Mouse (Mus musculus) midbrain, embryonic 11.5 days (tissue): Measurements from ENCODE around the gene Antxr1. TPM values are rescaled to one million over a fixed set of nuclear protein-coding genes. Genes with fewer than 3 reads are reported as not detected.

Source experiments
- ATAC-seq: fragments of 200-750 bp; cut with Nextera tagmentation; 2 replicates; pipeline ENCODE4 v1.8.0; 2017; ENCODE audit warnings: moderate TSS enrichment, moderate library complexity; ENCODE audit not compliant: low FRiP score
- DNase-seq: peaks from one replicate; pipeline ENCODE4 v3.0.0; 2015; ENCODE audit warnings: low spot score; ENCODE audit errors: missing footprints
- H3K27ac ChIP-seq: fragments of 300-500 bp; sonication (generic); 2 replicates; pipeline ENCODE4 v1.5.1; 2014; ENCODE audit warnings: low read depth, low read length
- H3K27me3 ChIP-seq: fragments of 300-500 bp; sonication (generic); 2 replicates; pipeline ENCODE4 v1.6.1; 2014; ENCODE audit warnings: mild to moderate bottlenecking, low read length, moderate library complexity, mixed read lengths; ENCODE audit not compliant: control insufficient read depth, insufficient read depth
- H3K36me3 ChIP-seq: fragments of 300-500 bp; sonication (generic); 2 replicates; pipeline ENCODE4 v1.6.1; 2014; ENCODE audit warnings: mild to moderate bottlenecking, low read length, moderate library complexity, mixed read lengths; ENCODE audit not compliant: control insufficient read depth, insufficient read depth
- H3K4me1 ChIP-seq: fragments of 300-500 bp; sonication (generic); 2 replicates; pipeline ENCODE4 v1.6.1; 2014; ENCODE audit warnings: low read length; ENCODE audit not compliant: control insufficient read depth, insufficient read depth
- H3K4me2 ChIP-seq: fragments of 300-500 bp; sonication (generic); 2 replicates; pipeline ENCODE4 v1.6.1; 2014; ENCODE audit warnings: mild to moderate bottlenecking, moderate library complexity
- H3K4me3 ChIP-seq: fragments of 300-500 bp; sonication (generic); 2 replicates; pipeline ENCODE4 v1.5.1; 2014; ENCODE audit warnings: low read depth, low read length
- H3K9ac ChIP-seq: fragments of 300-500 bp; sonication (generic); 2 replicates; pipeline ENCODE4 v1.6.1; 2014; ENCODE audit warnings: low read length
- H3K9me3 ChIP-seq: fragments of 300-500 bp; sonication (generic); 2 replicates; pipeline ENCODE4 v1.6.1; 2016; ENCODE audit warnings: low read length; ENCODE audit not compliant: control insufficient read depth
- WGBS: fragments of 180-500 bp; shearing (Covaris S2); extraction: QIAGEN DNeasy Blood & Tissue Kit; methylation state at CpG from one replicate; pipeline ENCODE4 v1.1.7; 2014; 5-methylcytosine and 5-hydroxymethylcytosine counted together
- polyA plus RNA-seq: library from polyadenylated mRNA; unstranded; fragments of >200 nt; fragmentation: Nextera tagmentation; extraction: Ambion mirVana; gene quantifications from 2 replicates; pipeline ENCODE4 v1.2.1, GENCODE M21; 2014

Gene Antxr1
- polyA plus RNA-seq, 1 experiment from 2014 or later = 4.9 TPM

DNA sequence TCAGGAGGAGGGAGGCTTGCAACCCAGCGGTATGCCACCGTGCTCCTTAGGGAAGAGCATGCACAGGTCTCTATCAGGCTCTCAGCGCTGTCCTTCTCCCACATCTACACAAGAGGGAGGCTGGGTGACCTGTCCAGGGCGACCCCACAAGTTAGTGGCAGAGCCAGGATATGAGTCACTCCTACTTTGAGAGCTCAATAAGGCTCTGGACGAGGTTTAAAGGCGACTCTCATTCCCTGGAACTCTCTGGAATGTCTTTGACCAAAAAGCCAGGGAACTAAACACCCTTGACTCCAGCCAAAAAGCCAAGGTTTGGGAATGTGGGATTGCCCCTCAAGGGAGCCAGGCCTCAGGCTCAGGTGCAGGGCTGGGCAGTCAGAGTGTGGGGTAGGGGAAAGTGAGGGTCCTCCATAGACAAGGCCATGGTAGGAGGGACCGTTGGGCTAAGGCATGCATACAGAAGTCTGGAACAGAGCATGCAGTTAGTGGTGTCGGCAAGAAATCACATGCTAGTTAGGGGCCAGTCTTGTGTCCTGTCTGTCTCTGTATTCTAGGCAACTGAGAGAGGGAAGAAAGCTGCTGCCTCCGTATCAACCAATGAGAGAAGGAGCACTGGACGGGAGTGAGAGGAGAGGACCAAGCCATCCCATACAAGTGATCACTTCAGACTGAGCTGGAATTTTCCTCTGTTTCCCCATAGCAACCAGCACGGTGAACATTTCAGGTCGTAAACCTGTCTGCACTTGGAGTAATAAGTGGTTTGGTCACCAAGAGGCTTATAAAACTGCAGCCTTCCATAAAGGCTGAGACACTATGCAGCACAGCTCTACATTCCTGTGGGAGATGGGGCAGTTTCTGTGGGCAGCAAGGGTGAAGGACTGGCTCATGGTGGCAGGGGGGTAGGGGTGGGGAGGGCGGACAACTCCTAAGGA is 116.3 kb downstream of the Antxr1 start:
- H3K4me2 ChIP-seq = no peak overlapping the region
- no peak overlapping the region for H3K4me3 ChIP-seq
- 83% methylated on average over 13 of the region's 13 CpGs for whole genome bisulfite sequencing
- H3K36me3 ChIP-seq = no peaks in the 10 kb centered on the region
- H3K27me3 ChIP-seq = no peaks in the 10 kb centered on the region
- DNase-seq = no peak
- no peaks in the 10 kb centered on the region for H3K9me3 ChIP-seq
- no peak overlapping the region for H3K9ac ChIP-seq
- no peak for ATAC-seq
- no peak overlapping the region for H3K27ac ChIP-seq
- no peaks in the 10 kb centered on the region for H3K4me1 ChIP-seq

DNA sequence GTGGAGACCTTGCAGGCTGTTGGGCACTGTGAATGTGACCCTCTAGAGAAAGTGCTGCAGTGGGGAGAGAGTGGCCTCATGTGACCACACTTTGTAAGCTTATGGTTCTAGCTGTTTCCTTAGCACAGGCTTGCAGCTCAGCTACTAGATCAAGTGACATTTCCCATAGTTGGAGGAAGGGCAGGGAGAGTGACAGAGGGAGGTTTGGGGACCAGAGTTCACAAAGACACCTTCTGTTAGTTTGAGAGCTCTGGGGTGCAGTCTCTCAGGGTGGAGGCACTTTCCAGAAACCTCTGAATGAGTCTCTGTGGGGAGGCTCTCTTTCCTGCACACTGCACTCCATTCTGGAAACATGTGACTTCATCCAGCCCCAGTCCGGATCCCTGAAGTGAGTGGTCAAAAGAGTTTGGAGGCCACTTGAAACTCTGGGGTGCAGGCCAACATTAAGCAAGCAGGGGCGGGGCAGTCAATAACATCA is 119.5 kb downstream of the Antxr1 start:
- DNase-seq = no peak
- ATAC-seq = no peak

DNA sequence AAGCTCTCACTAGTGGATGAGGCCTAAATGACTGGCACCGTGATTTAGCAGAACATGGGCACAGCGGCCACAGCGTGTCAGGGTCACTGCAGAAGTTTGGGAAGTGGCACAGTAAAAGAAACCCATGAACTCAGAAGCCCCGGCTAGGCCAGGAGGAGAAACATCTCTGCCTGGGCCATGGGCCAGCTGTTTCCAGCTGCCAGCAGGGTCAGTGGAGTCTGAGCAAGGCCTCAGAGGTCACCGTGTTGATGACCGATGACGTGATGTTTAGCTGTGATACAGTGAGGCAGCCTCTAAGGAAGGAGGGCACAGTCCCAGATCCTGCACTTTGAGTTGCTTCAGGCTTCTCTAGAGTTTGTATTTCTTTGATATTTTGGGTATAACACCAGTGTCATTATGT is 122.4 kb downstream of the Antxr1 start:
- ATAC-seq (no peak), DNase-seq (no peak)
- Histone ChIP-seq H3K4me1 (no peaks in the 10 kb centered on the region), H3K9ac (no peak overlapping the region), H3K9me3 (no peaks in the 10 kb centered on the region), H3K27ac (no peak overlapping the region), H3K4me3 (no peak overlapping the region), H3K27me3 (no peaks in the 10 kb centered on the region), H3K4me2 (no peak overlapping the region), H3K36me3 (no peaks in the 10 kb centered on the region)
- 90% methylated on average over 7 of the region's 7 CpGs for WGBS

More for the DNA sequence above, 119.5 kb downstream of the Antxr1 start:
- Histone ChIP-seq H3K9ac (no peak overlapping the region), H3K27me3 (no peaks in the 10 kb centered on the region), H3K36me3 (no peaks in the 10 kb centered on the region), H3K27ac (no peak overlapping the region), H3K4me1 (no peaks in the 10 kb centered on the region), H3K4me2 (no peak overlapping the region), H3K4me3 (no peak overlapping the region), H3K9me3 (no peaks in the 10 kb centered on the region)
- 81% methylated on average over 2 of the region's 2 CpGs for WGBS

DNA sequence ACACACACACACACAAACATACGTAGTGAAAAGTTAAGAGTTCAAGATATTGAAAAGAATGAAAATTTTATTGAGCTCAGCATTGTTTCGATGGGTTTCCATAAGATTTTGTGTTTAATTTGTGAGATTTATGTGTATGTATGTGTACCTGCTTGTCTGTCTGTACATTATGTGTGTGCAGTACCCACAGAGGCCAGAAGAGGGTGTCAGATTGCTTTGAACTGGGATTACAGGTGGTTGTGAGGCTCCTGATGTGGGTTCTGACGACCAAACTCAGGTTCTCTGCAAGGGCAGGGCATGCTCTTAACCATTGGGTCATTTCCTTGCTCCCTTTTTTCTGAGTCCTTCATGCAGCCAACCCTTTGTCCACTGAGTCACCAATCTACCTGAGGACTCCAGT is 124.1 kb downstream of the Antxr1 start:
- Histone ChIP-seq H3K9me3 (no peaks in the 10 kb centered on the region), H3K4me2 (no peak overlapping the region), H3K9ac (no peak overlapping the region), H3K36me3 (no peaks in the 10 kb centered on the region), H3K27me3 (no peaks in the 10 kb centered on the region), H3K4me3 (no peak overlapping the region), H3K4me1 (no peaks in the 10 kb centered on the region), H3K27ac (no peak overlapping the region)
- no peak for DNase-seq
- WGBS = 78% methylated on average over 3 of the region's 3 CpGs
- no peak for ATAC-seq

DNA sequence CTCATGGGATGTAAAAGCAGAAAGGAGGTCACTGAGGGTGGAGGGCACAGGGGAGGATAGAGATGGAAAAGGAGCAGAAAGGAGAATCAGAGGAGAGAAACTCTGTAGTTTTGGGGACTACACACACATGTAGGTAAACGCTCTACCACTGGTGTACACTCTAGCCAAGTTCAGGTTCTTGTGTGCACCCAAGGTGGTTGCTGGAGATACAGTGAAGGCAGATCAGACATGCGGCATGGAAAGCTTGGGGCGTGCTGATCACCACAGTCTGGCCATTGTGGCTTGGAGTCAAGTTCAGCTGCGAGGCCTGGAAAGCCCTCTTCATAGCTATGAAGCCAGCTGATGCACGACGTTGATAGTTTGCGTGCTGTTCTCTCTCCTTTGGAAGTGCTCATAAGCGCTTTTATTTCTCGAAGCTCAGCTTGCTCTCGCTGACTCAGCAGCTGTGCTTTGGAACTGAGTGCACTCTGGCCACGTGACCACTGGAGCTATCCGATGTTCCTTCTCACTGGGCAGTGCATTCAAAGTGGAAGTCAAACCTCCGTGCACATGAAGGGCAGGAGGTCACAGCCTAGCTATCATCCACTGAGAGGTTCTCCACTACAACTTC is 128.1 kb downstream of the Antxr1 start:
- H3K27me3 ChIP-seq = no peaks in the 10 kb centered on the region
- H3K9ac ChIP-seq = no peak overlapping the region
- H3K27ac ChIP-seq = no peak overlapping the region
- no peaks in the 10 kb centered on the region for H3K4me1 ChIP-seq
- no peak overlapping the region for H3K4me2 ChIP-seq
- H3K36me3 ChIP-seq = no peaks in the 10 kb centered on the region
- H3K4me3 ChIP-seq = no peak overlapping the region
- DNase-seq (no peak), ATAC-seq (no peak)
- H3K9me3 ChIP-seq = no peaks in the 10 kb centered on the region
- 80% methylated on average over 13 of the region's 13 CpGs for WGBS

DNA sequence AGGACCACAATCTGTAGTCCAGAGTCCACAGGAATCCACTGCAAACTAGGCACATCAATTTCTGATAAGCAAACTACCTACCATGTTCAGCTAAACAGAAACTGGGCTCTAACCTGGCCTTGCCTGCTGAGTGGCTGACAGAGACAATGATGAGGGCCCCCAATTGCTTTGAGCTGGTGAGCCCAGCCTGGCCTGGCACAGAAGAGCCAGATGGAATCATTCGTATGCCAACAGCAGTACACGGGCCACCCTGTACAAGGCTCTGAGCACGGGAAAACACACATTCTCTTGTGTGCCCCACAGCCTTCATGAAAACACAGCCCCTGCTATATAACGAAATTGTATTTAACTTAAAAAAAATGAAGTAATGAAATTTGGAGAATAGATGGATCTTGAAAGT is 128.8 kb downstream of the Antxr1 start:
- 91% methylated on average over 4 of the region's 4 CpGs for WGBS
- no peak for ATAC-seq
- Histone ChIP-seq H3K4me1 (no peaks in the 10 kb centered on the region), H3K9ac (no peak overlapping the region), H3K4me2 (no peak overlapping the region), H3K27me3 (no peaks in the 10 kb centered on the region), H3K4me3 (no peak overlapping the region), H3K27ac (no peak overlapping the region), H3K36me3 (no peaks in the 10 kb centered on the region), H3K9me3 (no peaks in the 10 kb centered on the region)
- DNase-seq = no peak

DNA sequence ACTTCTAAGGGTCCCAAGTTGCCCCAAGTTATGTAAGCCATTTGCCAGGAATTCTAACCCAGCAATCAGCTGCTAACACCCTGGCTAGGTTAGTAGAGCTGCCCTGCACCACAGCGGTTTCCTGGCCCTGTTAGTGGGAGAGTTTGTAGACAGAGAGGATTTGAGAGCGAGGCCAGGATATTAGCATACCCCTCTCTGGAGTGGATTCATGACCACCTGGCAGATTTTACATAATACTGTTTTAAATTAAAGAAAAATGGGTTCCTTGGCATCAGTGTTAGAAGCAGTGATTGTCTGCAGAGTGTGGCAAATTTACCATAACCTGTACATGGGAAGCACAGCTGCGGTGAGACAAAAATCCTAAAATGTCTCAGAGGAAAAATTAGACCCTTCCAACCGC is 132.2 kb downstream of the Antxr1 start:
- Histone ChIP-seq H3K4me1 (no peaks in the 10 kb centered on the region), H3K4me2 (no peak overlapping the region), H3K9ac (no peak overlapping the region), H3K27ac (no peak overlapping the region), H3K9me3 (no peaks in the 10 kb centered on the region), H3K36me3 (no peaks in the 10 kb centered on the region), H3K4me3 (no peak overlapping the region), H3K27me3 (no peaks in the 10 kb centered on the region)
- DNase-seq = no peak
- no peak for ATAC-seq
- 78% methylated on average over 4 of the region's 4 CpGs for WGBS

DNA sequence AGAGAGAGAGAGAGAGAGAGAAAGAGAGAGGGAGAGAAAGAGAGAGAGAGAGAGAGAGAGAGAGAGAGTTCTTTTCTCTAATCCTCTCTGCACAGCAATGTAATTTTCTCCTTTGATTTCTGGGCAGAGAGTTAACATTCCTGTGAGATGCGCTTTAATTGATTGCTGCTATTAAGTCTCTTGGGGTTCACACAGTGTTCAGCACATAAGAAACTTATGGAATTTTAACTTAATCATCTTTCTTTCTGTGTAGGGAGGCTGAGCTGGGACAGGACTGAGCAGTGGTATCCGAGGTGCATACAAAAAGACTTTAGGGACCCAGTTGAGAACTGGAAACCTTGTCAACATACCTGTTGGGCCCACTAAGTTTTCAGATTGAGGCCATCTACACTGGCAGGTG is 132.6 kb downstream of the Antxr1 start:
- 88% methylated on average over 2 of the region's 2 CpGs for WGBS
- no peak for ATAC-seq
- H3K9me3 ChIP-seq = no peaks in the 10 kb centered on the region
- no peak for DNase-seq
- H3K36me3 ChIP-seq = no peaks in the 10 kb centered on the region
- H3K27me3 ChIP-seq = no peaks in the 10 kb centered on the region
- no peak overlapping the region for H3K4me3 ChIP-seq
- H3K4me1 ChIP-seq = no peaks in the 10 kb centered on the region
- no peak overlapping the region for H3K9ac ChIP-seq
- H3K4me2 ChIP-seq = no peak overlapping the region
- no peak overlapping the region for H3K27ac ChIP-seq

DNA sequence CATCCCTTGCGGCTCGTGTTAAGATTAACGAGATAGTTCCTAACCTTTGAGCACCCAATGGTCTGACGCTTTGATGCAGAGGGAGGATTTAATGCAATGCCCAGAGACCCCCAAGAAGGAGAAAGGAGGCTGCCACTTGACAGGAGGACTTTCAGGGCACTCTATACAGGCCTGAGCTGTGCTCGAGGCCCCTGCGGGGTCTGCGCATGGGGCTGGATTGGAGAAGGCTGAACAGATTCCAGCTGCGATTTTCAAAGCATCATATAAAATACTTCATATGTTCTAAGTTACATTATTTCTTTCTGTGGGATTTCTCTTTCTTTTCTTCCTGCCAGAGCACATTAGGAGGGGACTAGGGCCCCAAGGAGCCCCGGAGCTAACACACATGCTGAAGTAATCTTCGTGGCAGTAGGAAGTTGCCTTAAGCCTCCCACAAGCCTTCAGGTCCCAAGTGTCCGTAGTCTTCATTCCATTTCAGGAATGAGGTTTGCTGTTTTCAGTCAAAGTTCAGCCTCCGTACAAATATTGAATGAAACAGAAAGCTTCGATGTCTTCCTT is 133.5 kb downstream of the Antxr1 start:
- DNase-seq (no peak), ATAC-seq (no peak)
- H3K9me3 ChIP-seq = no peaks in the 10 kb centered on the region
- H3K36me3 ChIP-seq = no peaks in the 10 kb centered on the region
- no peak overlapping the region for H3K4me3 ChIP-seq
- no peaks in the 10 kb centered on the region for H3K27me3 ChIP-seq
- H3K4me1 ChIP-seq = no peaks in the 10 kb centered on the region
- 91% methylated on average over 13 of the region's 13 CpGs for WGBS
- H3K9ac ChIP-seq = no peak overlapping the region
- H3K27ac ChIP-seq = no peak overlapping the region
- no peak overlapping the region for H3K4me2 ChIP-seq
